Mouse (Mus musculus) small intestine, adult 10 weeks (tissue): ENCODE measurements around the gene Enoph1. TPM values are rescaled to one million over a fixed set of nuclear protein-coding genes. Genes with fewer than 3 reads are reported as not detected.

Experiments
- polyA plus RNA-seq: library from polyadenylated mRNA; stranded (reverse); fragments of 350-450 nt; fragmentation: Illumina TruSeq; extraction: RNeasy Lipid Tissue Mini Kit (QIAGEN cat#74804); gene quantifications from one replicate; pipeline ENCODE4 v1.2.3, GENCODE M21; 2014; ENCODE audit warnings: low replicate concordance

The Enoph1 gene
- polyA plus RNA-seq, result 20.1 TPM

DNA sequence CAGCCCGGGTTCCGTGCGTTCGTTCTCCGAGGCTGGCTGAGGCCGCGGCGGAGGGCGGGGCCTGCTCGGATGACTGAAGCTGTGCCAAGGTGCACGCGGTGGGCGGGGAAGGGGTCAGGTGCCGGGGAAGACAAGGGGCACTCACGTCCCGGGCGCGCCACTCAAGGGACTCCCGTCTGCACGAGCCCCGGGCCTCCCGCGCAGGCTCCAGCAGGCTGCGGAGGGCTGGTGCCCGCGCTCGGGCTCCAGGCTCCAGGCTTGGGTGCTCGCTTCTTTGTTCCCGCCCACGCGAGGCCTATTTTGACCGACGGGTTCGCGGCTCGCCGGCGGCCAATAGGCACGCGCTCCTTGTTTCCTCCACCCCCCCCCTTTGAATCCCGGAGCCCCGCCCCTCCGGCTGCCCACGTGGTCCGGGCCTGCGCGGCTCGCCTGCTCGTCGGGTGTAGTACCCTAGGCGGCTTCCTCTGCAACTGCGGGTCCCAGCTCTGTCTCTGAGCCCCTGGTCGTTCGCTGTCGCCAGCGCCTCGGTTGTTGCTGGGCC is at the start of gene Enoph1, which contains the start of gene Hnrnpdl:
Gene Enoph1, plus strand, starts transcription at position 384 of the 541 bp plus-strand sequence.
Gene Hnrnpdl, minus strand, starts transcription at position 63 of the 541 bp plus-strand sequence.

Other genes starting within 250 kb of the Enoph1 start
- not detected for gene Vamp9, start 133.7 kb upstream of the Enoph1 start, polyA plus RNA-seq
- 485 TPM for gene Hnrnpd, start 61.0 kb upstream of the Enoph1 start, polyA plus RNA-seq
- not detected for gene 4930524J08Rik, start 60.9 kb upstream of the Enoph1 start, polyA plus RNA-seq
- 400 TPM for gene Hnrnpdl, start 321 bp upstream of the Enoph1 start, polyA plus RNA-seq
- 0.30 TPM for gene Tmem150c, start 119.8 kb downstream of the Enoph1 start, polyA plus RNA-seq